In genomic region chr6:52565210-52565609, GRCm38 (mm10) we compare ENCODE assay signal across 24 mouse cellular contexts.
DNase-seq lines count a peak whose midpoint lies in the region; ATAC-seq and TF ChIP-seq lines count a peak whose summit lies in the region.
"Had no signal": no experiment of that assay in that cellular context is flagged by ENCODE, and none has a peak within 500 bp of the region (broad histone marks: within the 10 kb centered on the region; RNA-seq: fewer than 3 reads in every experiment).

No protein-coding gene starts in this region.

- WGBS in liver, embryonic 11.5 days = 62% methylated on average over 5 of the region's 5 CpGs
- 66% methylated on average over 5 of the region's 5 CpGs for WGBS in liver, postnatal 0 days (ENCODE audit: insufficient replicate concordance)

- no peaks in the 10 kb centered on the region for H3K4me1 ChIP-seq in liver, embryonic 11.5 days (replicated peaks; ENCODE audit: control insufficient read depth, insufficient read depth, low read length)
- H3K4me1 ChIP-seq in liver, postnatal 0 days (ENCODE audit: insufficient read depth) = no peaks in the 10 kb centered on the region
- H3K4me1 ChIP-seq: embryonic facial prominence, embryonic 10.5 days; embryonic facial prominence, embryonic 12.5 days had no signal

- H3K9ac ChIP-seq in liver, embryonic 11.5 days (ENCODE audit: low read depth, low read length) = no peak overlapping the region
- H3K9ac ChIP-seq in liver, postnatal 0 days (replicated peaks) = no peak overlapping the region
- H3K9ac ChIP-seq: embryonic facial prominence, embryonic 12.5 days; forebrain, embryonic 13.5 days; forebrain, embryonic 15.5 days had no signal

- ATAC-seq in liver, embryonic 11.5 days (replicated peaks; ENCODE audit: low FRiP score) = peak; percentile 51; the same call in 1 of the 2 replicates
- no peak for ATAC-seq in liver, postnatal 0 days
- ATAC-seq: activated CD4-positive, CD25-positive, alpha-beta regulatory T cell, adult 4 months; CD4-positive, CD25-positive, alpha-beta regulatory T cell, adult 4 months; forebrain, embryonic 13.5 days; forebrain, embryonic 15.5 days; Patski had no signal

- no peak for DNase-seq in liver, embryonic 11.5 days (ENCODE audit: low spot score)
- no peak for DNase-seq in liver, postnatal 0 days
- peak; percentile 48 for DNase-seq in retina, adult 2 months (ENCODE audit: low read depth, low spot score)
- no peak for DNase-seq in retina, embryonic 14.5 days (ENCODE audit: low spot score)
- DNase-seq in retina, postnatal 1 day = peak; percentile 58
- no peak for DNase-seq in kidney, postnatal 25 days
- DNase-seq: adrenal gland, adult 8-10 months; adrenal gland, postnatal 14 days; adrenal gland, postnatal 36 days; B cell, adult 2 months; cerebellum, adult 11-12 months; cerebellum, adult 2 months; cerebellum, adult 9-10 months; cerebellum, postnatal 10 days; cerebellum, postnatal 25 days had no signal

- H3K4me3 ChIP-seq in liver, embryonic 11.5 days (ENCODE audit: low read depth, low read length) = no peak overlapping the region
- no peak overlapping the region for H3K4me3 ChIP-seq in liver, postnatal 0 days (ENCODE audit: low read depth, low read length)
- H3K4me3 ChIP-seq: embryonic facial prominence, embryonic 10.5 days; embryonic facial prominence, embryonic 12.5 days; forebrain, embryonic 13.5 days; forebrain, embryonic 15.5 days had no signal

- H3K27ac ChIP-seq in liver, embryonic 11.5 days (ENCODE audit: low read depth, low read length) = no peak overlapping the region
- no peak overlapping the region for H3K27ac ChIP-seq in liver, postnatal 0 days (ENCODE audit: low read depth)
- H3K27ac ChIP-seq: embryonic facial prominence, embryonic 10.5 days; embryonic facial prominence, embryonic 12.5 days; forebrain, embryonic 13.5 days; forebrain, embryonic 15.5 days had no signal

- H3K9me3 ChIP-seq in liver, embryonic 11.5 days (ENCODE audit: control insufficient read depth, low read length) = no peaks in the 10 kb centered on the region
- no peaks in the 10 kb centered on the region for H3K9me3 ChIP-seq in liver, postnatal 0 days (ENCODE audit: low read length)
- H3K9me3 ChIP-seq: embryonic facial prominence, embryonic 10.5 days; embryonic facial prominence, embryonic 12.5 days; forebrain, embryonic 13.5 days; forebrain, embryonic 15.5 days; G1E had no signal

- H3K36me3 ChIP-seq in liver, embryonic 11.5 days (ENCODE audit: control insufficient read depth, insufficient read depth, low read length) = no peaks in the 10 kb centered on the region
- no peaks in the 10 kb centered on the region for H3K36me3 ChIP-seq in liver, postnatal 0 days (replicated peaks; ENCODE audit: insufficient read depth, low read length)
- H3K36me3 ChIP-seq: embryonic facial prominence, embryonic 10.5 days; embryonic facial prominence, embryonic 12.5 days; forebrain, embryonic 15.5 days had no signal

- no peak overlapping the region for H3K4me2 ChIP-seq in liver, embryonic 11.5 days
- no peak overlapping the region for H3K4me2 ChIP-seq in liver, postnatal 0 days (ENCODE audit: low read depth, low read length)
- H3K4me2 ChIP-seq: embryonic facial prominence, embryonic 12.5 days; forebrain, embryonic 13.5 days; forebrain, embryonic 15.5 days had no signal

- TF ChIP-seq CTCF in liver, postnatal 0 days (IDR thresholded peaks at IDR 0.05; ENCODE audit: low read depth) = no peak

- TF ChIP-seq EP300 in liver, postnatal 0 days (IDR thresholded peaks at IDR 0.05; ENCODE audit: low read depth) = no peak

- H3K27me3 ChIP-seq in liver, embryonic 11.5 days (replicated peaks; ENCODE audit: control insufficient read depth, insufficient read depth, low read length) = no peaks in the 10 kb centered on the region
- no peaks in the 10 kb centered on the region for H3K27me3 ChIP-seq in liver, postnatal 0 days (ENCODE audit: insufficient read depth, low read length)
- H3K27me3 ChIP-seq: CH12.LX; embryonic facial prominence, embryonic 12.5 days; Patski had no signal

Comparison
In these comparisons a context has a peak if more than half of its experiments do, and no peak if none do; other contexts are left out.
1. DNase-seq: peak in retina, adult 2 months (single experiment) and retina, postnatal 1 day (single experiment); none in liver, embryonic 11.5 days (single experiment), liver, postnatal 0 days (single experiment), retina, embryonic 14.5 days (single experiment) and kidney, postnatal 25 days (0 of 2).